Comparison of ENCODE assay signal across 12 mouse cellular contexts in genomic region chr11:8692162-8692535, GRCm38 (mm10). TPM values are rescaled to one million over a fixed set of nuclear protein-coding genes. Genes with fewer than 3 reads are reported as not detected.
DNase-seq lines count a peak whose midpoint lies in the region; ATAC-seq and TF ChIP-seq lines count a peak whose summit lies in the region.
"Had no signal": no experiment of that assay in that cellular context is flagged by ENCODE, and none has a peak within 500 bp of the region (broad histone marks: within the 10 kb centered on the region; RNA-seq: fewer than 3 reads in every experiment).

No protein-coding gene starts in this region.

- H3K4me3 ChIP-seq in heart, embryonic 12.5 days, result no peak overlapping the region
- no peak overlapping the region for H3K4me3 ChIP-seq in lung, embryonic 15.5 days
- no peak overlapping the region for H3K4me3 ChIP-seq in hindbrain, embryonic 14.5 days (replicated peaks; ENCODE audit: low read length)
- H3K4me3 ChIP-seq in small intestine, adult 2 months (ENCODE audit: low read depth, low read length), result no peak overlapping the region
- H3K4me3 ChIP-seq: hindbrain, embryonic 15.5 days; left cerebral cortex, adult 2 months; megakaryocyte, embryonic 14.5 days had no signal

- H3K9me3 ChIP-seq in heart, embryonic 12.5 days (replicated peaks), result peaks cover 2% of the 10 kb centered on the region; the same call in 1 of the 2 replicates
- no peaks in the 10 kb centered on the region for H3K9me3 ChIP-seq in lung, embryonic 15.5 days
- no peaks in the 10 kb centered on the region for H3K9me3 ChIP-seq in hindbrain, embryonic 14.5 days (ENCODE audit: control insufficient read depth, low read length)
- H3K9me3 ChIP-seq: hindbrain, embryonic 15.5 days had no signal

- no peak overlapping the region for H3K9ac ChIP-seq in heart, embryonic 12.5 days
- no peak overlapping the region for H3K9ac ChIP-seq in lung, embryonic 15.5 days
- H3K9ac ChIP-seq in hindbrain, embryonic 14.5 days, result no peak overlapping the region
- H3K9ac ChIP-seq: hindbrain, embryonic 15.5 days had no signal

- H3K27me3 ChIP-seq in heart, embryonic 12.5 days (replicated peaks), result no peaks in the 10 kb centered on the region
- H3K27me3 ChIP-seq in lung, embryonic 15.5 days, result no peaks in the 10 kb centered on the region
- H3K27me3 ChIP-seq in hindbrain, embryonic 14.5 days (ENCODE audit: control insufficient read depth, insufficient read depth, low read length), result no peaks in the 10 kb centered on the region
- H3K27me3 ChIP-seq in small intestine, adult 2 months (ENCODE audit: control insufficient read depth, insufficient read depth, low read length), result no peaks in the 10 kb centered on the region
- H3K27me3 ChIP-seq: hindbrain, embryonic 15.5 days; megakaryocyte, embryonic 14.5 days had no signal

- peaks cover 32% of the 10 kb centered on the region for H3K4me1 ChIP-seq in heart, embryonic 12.5 days (replicated peaks)
- peaks cover 42% of the 10 kb centered on the region for H3K4me1 ChIP-seq in lung, embryonic 15.5 days
- H3K4me1 ChIP-seq in hindbrain, embryonic 14.5 days (replicated peaks; ENCODE audit: control insufficient read depth, insufficient read depth, low read length), result peaks cover 17% of the 10 kb centered on the region; the same call in 1 of the 2 replicates
- peaks cover 2% of the 10 kb centered on the region for H3K4me1 ChIP-seq in small intestine, adult 2 months (ENCODE audit: control insufficient read depth, insufficient read depth, insufficient read length, low read length)

- intact Hi-C loops in heart, postnatal 10 days (cut with DNase I), result no loop called here

- no peak for TF ChIP-seq POLR2A in small intestine, adult 2 months (IDR thresholded peaks at IDR 0.05; ENCODE audit: low read depth, low read length)

- no peak for TF ChIP-seq CTCF in small intestine, adult 2 months (IDR thresholded peaks at IDR 0.05; ENCODE audit: extremely low read depth, insufficient read length, insufficient replicate concordance, low read depth, low read length)

- H3K4me2 ChIP-seq in heart, embryonic 12.5 days, result peak overlapping the region; percentile 53
- H3K4me2 ChIP-seq in lung, embryonic 15.5 days, result peak overlapping the region; percentile 42
- no peak overlapping the region for H3K4me2 ChIP-seq in hindbrain, embryonic 14.5 days (replicated peaks)

- no peak for ATAC-seq in heart, embryonic 12.5 days (ENCODE audit: insufficient number of reproducible peaks, low FRiP score)
- peak; percentile 36; the same call in 1 of the 2 replicates for ATAC-seq in lung, embryonic 15.5 days (ENCODE audit: borderline replicate concordance, extremely low read depth, low FRiP score, low TSS enrichment)
- ATAC-seq in hindbrain, embryonic 14.5 days (ENCODE audit: low FRiP score), result no peak

- H3K36me3 ChIP-seq in heart, embryonic 12.5 days, result no peaks in the 10 kb centered on the region
- no peaks in the 10 kb centered on the region for H3K36me3 ChIP-seq in lung, embryonic 15.5 days
- H3K36me3 ChIP-seq in hindbrain, embryonic 14.5 days (replicated peaks; ENCODE audit: control insufficient read depth, insufficient read depth), result no peaks in the 10 kb centered on the region
- H3K36me3 ChIP-seq in small intestine, adult 2 months (ENCODE audit: control insufficient read depth, insufficient read depth, low read length), result no peaks in the 10 kb centered on the region
- H3K36me3 ChIP-seq: hindbrain, embryonic 15.5 days had no signal

- H3K27ac ChIP-seq in heart, embryonic 12.5 days (ENCODE audit: poor library complexity, severe bottlenecking), result peak overlapping the region; percentile 69; the same call in 1 of the 2 replicates
- H3K27ac ChIP-seq in lung, embryonic 15.5 days, result peak overlapping the region; percentile 95
- H3K27ac ChIP-seq in hindbrain, embryonic 14.5 days, result 0 out of 2 replicates have a peak overlapping the region, but pooled peaks have one; percentile 3
- peak overlapping the region; percentile 32; the same call in 1 of the 2 replicates for H3K27ac ChIP-seq in small intestine, adult 2 months (ENCODE audit: insufficient read depth, low read depth, low read length)
- H3K27ac ChIP-seq: hindbrain, embryonic 15.5 days; left cerebral cortex, adult 2 months had no signal

- WGBS in heart, embryonic 12.5 days, result 51% methylated on average over 6 of the region's 6 CpGs
- WGBS in lung, embryonic 15.5 days, result 23% methylated on average over 6 of the region's 6 CpGs
- WGBS in hindbrain, embryonic 14.5 days, result 67% methylated on average over 6 of the region's 6 CpGs
- WGBS in small intestine, adult 2 months, result 65% methylated on average over 6 of the region's 6 CpGs

- no peak for DNase-seq in heart, postnatal 10 days
- no peak for DNase-seq in lung, adult 18-20 months
- no peak for DNase-seq in hindbrain, embryonic 14.5 days (ENCODE audit: low spot score)
- DNase-seq in adrenal gland, adult (ENCODE audit: inconsistent age in 2 of 2, low spot score in 1 of 2), result no peak
- DNase-seq in ovary, postnatal 36 days (ENCODE audit: low spot score), result no peak
- DNase-seq: cerebellum, adult 18-20 months had no signal

RNA-seq across cellular contexts. Expression of gene Tns3, which starts 27.8 kb away (rescaled TPM):
- 16.7 and 17.6 TPM in 2 replicates for polyA plus RNA-seq in heart, embryonic 12.5 days (2016; fragmentation: Nextera tagmentation; extraction: Ambion mirVana)
- total RNA-seq in heart, postnatal 10 days (2021), result 10 to 100 TPM; 27.4 to 29.0 TPM
- 48.5 and 55.9 TPM in 2 replicates for polyA plus RNA-seq in lung, embryonic 15.5 days (2015; fragmentation: Nextera tagmentation; extraction: Ambion mirVana)
- 6.0 and 6.8 TPM in 2 replicates for polyA plus RNA-seq in hindbrain, embryonic 14.5 days (2014; fragmentation: Nextera tagmentation; extraction: Ambion mirVana)
- 13.3 and 24.9 TPM in 2 replicates for polyA plus RNA-seq in small intestine, adult 2 months (2012; rRNA removed)

Comparison
In these comparisons a context has a peak if more than half of its experiments do, and no peak if none do; other contexts are left out.
1. H3K27ac ChIP-seq: peak in every context shown above with its lines; median percentile 95 in lung, embryonic 15.5 days; 69 in heart, embryonic 12.5 days; 32 in small intestine, adult 2 months; 3 in hindbrain, embryonic 14.5 days.